Mouse (Mus musculus) lung, embryonic 14.5 days (tissue): ENCODE data around the gene Rhod. TPM values are rescaled to one million over a fixed set of nuclear protein-coding genes. Genes with fewer than 3 reads are reported as not detected.
A peak's percentile ranks its signal among the peaks of the same experiment; 100 is the strongest.

Experiments
- ATAC-seq: fragments of 200-750 bp; cut with Nextera tagmentation; 2 replicates; pipeline ENCODE4 v1.8.0; 2017; ENCODE audit warnings: mild to moderate bottlenecking, moderate TSS enrichment, moderate library complexity; ENCODE audit not compliant: insufficient read depth
- DNase-seq: peaks from one replicate; pipeline ENCODE4 v3.0.0-alpha.2; 2015
- H3K27ac ChIP-seq: fragments of 300-500 bp; sonication (generic); 2 replicates; pipeline ENCODE4 v1.5.1; 2014; ENCODE audit warnings: low read depth, mild to moderate bottlenecking, moderate library complexity
- H3K27me3 ChIP-seq: fragments of 300-500 bp; sonication (generic); 2 replicates; pipeline ENCODE4 v1.6.1; 2014; ENCODE audit warnings: low read length, control low read depth; ENCODE audit not compliant: insufficient read depth
- H3K36me3 ChIP-seq: fragments of 300-500 bp; sonication (generic); 2 replicates; pipeline ENCODE4 v1.6.1; 2014; ENCODE audit warnings: control low read depth; ENCODE audit not compliant: insufficient read depth
- H3K4me1 ChIP-seq: fragments of 300-500 bp; sonication (generic); 2 replicates; pipeline ENCODE4 v1.6.1; 2014; ENCODE audit warnings: antibody characterized with exemption, control low read depth; ENCODE audit not compliant: insufficient read depth
- H3K4me2 ChIP-seq: fragments of 300-500 bp; sonication (generic); 2 replicates; pipeline ENCODE4 v1.6.1; 2014; ENCODE audit warnings: mild to moderate bottlenecking
- H3K4me3 ChIP-seq: fragments of 300-500 bp; sonication (generic); 2 replicates; pipeline ENCODE4 v1.5.1; 2014; ENCODE audit warnings: low read depth, low read length
- H3K9ac ChIP-seq: fragments of 300-500 bp; sonication (generic); 2 replicates; pipeline ENCODE4 v1.6.1; 2014
- H3K9me3 ChIP-seq: fragments of 300-500 bp; sonication (generic); 2 replicates; pipeline ENCODE4 v1.6.1; 2016; ENCODE audit warnings: low read depth, low read length, control low read depth
- CTCF ChIP-seq: IDR thresholded peaks from 2 replicates; pipeline ENCODE4 v1.5.1; 2016; ENCODE audit warnings: antibody characterized with exemption, low read depth
- WGBS: fragments of 180-500 bp; shearing (Covaris S2); extraction: QIAGEN DNeasy Blood & Tissue Kit; methylation state at CpG from one replicate; pipeline ENCODE4 v1.1.7; 2014; 5-methylcytosine and 5-hydroxymethylcytosine counted together
- polyA plus RNA-seq: library from polyadenylated mRNA; unstranded; fragments of >200 nt; fragmentation: Nextera tagmentation; extraction: Ambion mirVana; gene quantifications from 2 replicates; pipeline ENCODE4 v1.2.1, GENCODE M21; 2014

Rhod gene
- polyA plus RNA-seq, 1 experiment from 2014 or later = 46.0 TPM

- peak; percentile 55 for TF ChIP-seq CTCF
- Histone ChIP-seq H3K4me2 (no peak overlapping the region), H3K27ac (no peak overlapping the region), H3K4me1 (no peaks in the 10 kb centered on the region), H3K9me3 (no peaks in the 10 kb centered on the region), H3K4me3 (no peak overlapping the region), H3K9ac (no peak overlapping the region), H3K36me3 (peaks cover 49% of the 10 kb centered on the region), H3K27me3 (no peaks in the 10 kb centered on the region)
- WGBS = 73% methylated on average over 19 of the region's 19 CpGs
- DNase-seq (peak; percentile 79), ATAC-seq (no peak)
These were observed 13.4 kb downstream of the Rhod start for GRCm38 (mm10) chr19:4425610-4426366.

DNA sequence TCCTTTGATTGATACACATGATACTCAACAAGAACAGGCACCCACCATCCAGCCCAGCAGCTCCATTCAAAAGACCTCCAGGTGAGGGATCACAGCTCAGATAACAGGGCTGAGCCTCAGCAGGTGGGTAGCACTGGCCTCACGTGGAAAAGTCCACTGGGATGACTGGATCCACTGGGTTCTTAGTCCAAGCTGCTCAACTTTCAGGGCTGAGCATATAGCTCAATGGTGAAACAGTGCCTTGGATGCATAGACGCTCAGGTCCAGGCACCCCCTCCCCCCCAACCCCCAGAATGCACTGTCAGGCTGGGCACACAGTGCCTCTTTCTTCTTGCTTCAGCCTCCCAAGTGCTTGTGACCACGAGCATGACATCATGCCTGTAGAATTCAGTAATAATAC, 16.2 kb downstream of the Rhod start:
- Histone ChIP-seq H3K4me1 (no peaks in the 10 kb centered on the region), H3K27ac (no peak overlapping the region), H3K9ac (no peak overlapping the region), H3K36me3 (peaks cover 38% of the 10 kb centered on the region), H3K4me2 (no peak overlapping the region), H3K9me3 (no peaks in the 10 kb centered on the region), H3K4me3 (no peak overlapping the region), H3K27me3 (no peaks in the 10 kb centered on the region)
- DNase-seq (no peak), ATAC-seq (no peak)
- 65% methylated on average over 3 of the region's 3 CpGs for WGBS
- no peak for TF ChIP-seq CTCF

DNA sequence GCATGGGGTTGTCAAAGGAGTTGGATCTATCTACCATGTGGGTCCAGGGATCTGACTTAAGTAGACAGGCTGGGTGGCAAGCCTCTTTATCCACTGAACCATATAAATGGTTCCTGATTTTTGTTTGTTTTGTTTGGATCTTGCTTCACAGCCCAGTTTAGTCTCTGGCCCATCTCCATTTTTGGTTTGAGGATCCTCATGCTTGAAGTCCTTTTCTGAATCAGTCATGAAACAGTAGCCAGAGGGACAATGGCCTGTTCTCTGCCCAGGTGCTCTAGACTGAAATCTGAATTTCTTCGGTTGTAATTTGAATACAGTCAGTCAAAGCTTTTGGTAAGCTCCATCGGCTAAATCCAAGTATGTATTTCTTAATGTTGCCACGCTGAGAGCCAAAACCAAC, 16.7 kb downstream of the Rhod start:
- TF ChIP-seq CTCF = no peak

DNA sequence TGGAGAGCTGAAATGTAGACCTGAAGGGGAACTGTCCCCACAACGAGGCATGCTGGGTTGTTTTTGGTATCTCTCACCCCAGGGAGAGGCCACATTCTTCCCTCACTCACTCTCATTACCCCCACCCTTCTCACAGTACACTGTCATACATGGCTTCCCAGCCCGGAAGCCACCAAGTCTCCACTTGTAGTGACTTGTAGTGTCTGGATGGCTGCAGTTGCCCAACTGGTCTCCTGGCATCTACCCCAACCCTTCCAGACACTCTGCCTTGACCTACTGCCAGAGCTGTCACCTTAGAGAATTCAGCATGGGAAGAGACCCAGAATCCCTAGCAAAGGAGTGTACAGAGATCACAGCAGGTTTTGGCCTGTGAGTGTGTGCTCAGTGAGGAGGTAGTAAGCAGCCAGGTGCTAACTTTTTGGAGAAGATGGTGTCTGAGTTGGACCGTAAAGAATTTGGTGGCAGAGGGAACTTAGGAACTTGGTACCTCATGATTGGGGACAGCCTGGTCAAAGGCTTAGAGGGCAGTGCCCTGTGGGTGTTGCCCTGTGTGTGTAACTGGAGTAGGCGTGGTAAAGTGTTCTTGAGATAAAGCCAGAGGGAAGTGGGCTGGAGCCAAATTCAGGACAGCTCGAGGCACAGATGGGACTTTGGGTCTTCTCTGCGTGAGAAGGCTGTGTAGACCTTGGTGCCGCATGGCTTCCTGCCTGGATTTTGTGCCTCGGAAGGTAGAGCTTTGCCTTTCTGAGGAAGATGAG, 18.9 kb downstream of the Rhod start:
- Histone ChIP-seq H3K36me3 (peaks cover 21% of the 10 kb centered on the region), H3K27me3 (no peaks in the 10 kb centered on the region), H3K4me2 (no peak overlapping the region), H3K9ac (no peak overlapping the region), H3K4me3 (no peak overlapping the region), H3K27ac (no peak overlapping the region), H3K9me3 (no peaks in the 10 kb centered on the region), H3K4me1 (no peaks in the 10 kb centered on the region)
- ATAC-seq (no peak), DNase-seq (no peak)
- WGBS = 80% methylated on average over 8 of the region's 8 CpGs
- TF ChIP-seq CTCF = no peak

More for the DNA sequence above, 16.7 kb downstream of the Rhod start:
- no peaks in the 10 kb centered on the region for H3K27me3 ChIP-seq
- no peak overlapping the region for H3K27ac ChIP-seq
- no peak overlapping the region for H3K4me2 ChIP-seq
- H3K36me3 ChIP-seq = peaks cover 34% of the 10 kb centered on the region
- ATAC-seq (no peak), DNase-seq (no peak)
- WGBS = 92% methylated on average over 3 of the region's 3 CpGs
- no peak overlapping the region for H3K4me3 ChIP-seq
- no peaks in the 10 kb centered on the region for H3K4me1 ChIP-seq
- no peak overlapping the region for H3K9ac ChIP-seq
- no peaks in the 10 kb centered on the region for H3K9me3 ChIP-seq

- ATAC-seq = no peak
- H3K4me2 ChIP-seq = no peak overlapping the region
- peaks cover 18% of the 10 kb centered on the region for H3K36me3 ChIP-seq
- 87% methylated on average over 5 of the region's 5 CpGs for WGBS
- no peak for TF ChIP-seq CTCF
- no peaks in the 10 kb centered on the region for H3K4me1 ChIP-seq
- no peaks in the 10 kb centered on the region for H3K9me3 ChIP-seq
- no peak overlapping the region for H3K27ac ChIP-seq
- no peak overlapping the region for H3K9ac ChIP-seq
- H3K4me3 ChIP-seq = no peak overlapping the region
- no peaks in the 10 kb centered on the region for H3K27me3 ChIP-seq
- no peak for DNase-seq
These were observed 19.5 kb downstream of the Rhod start for GRCm38 (mm10) chr19:4419711-4420110.

- no peak overlapping the region for H3K27ac ChIP-seq
- H3K27me3 ChIP-seq = no peaks in the 10 kb centered on the region
- peaks cover 3% of the 10 kb centered on the region; the same call in 1 of the 2 replicates for H3K36me3 ChIP-seq
- no peak for TF ChIP-seq CTCF
- DNase-seq (no peak), ATAC-seq (no peak)
- H3K9me3 ChIP-seq = no peaks in the 10 kb centered on the region
- no peak overlapping the region for H3K9ac ChIP-seq
- H3K4me1 ChIP-seq = no peaks in the 10 kb centered on the region
- H3K4me2 ChIP-seq = no peak overlapping the region
- no peak overlapping the region for H3K4me3 ChIP-seq
These were observed 21.5 kb downstream of the Rhod start for GRCm38 (mm10) chr19:4417713-4418112.

GRCm38 (mm10) chr19:4417183-4417582, 22.0 kb downstream of the Rhod start:
- H3K9ac ChIP-seq = no peak overlapping the region
- H3K9me3 ChIP-seq = no peaks in the 10 kb centered on the region
- no peak overlapping the region for H3K27ac ChIP-seq
- H3K4me1 ChIP-seq = no peaks in the 10 kb centered on the region
- H3K4me2 ChIP-seq = no peak overlapping the region
- 0% methylated on average over 1 of the region's 1 CpGs for WGBS
- TF ChIP-seq CTCF = peak; percentile 75
- ATAC-seq (no peak; the same call in 1 of the 2 replicates), DNase-seq (peak; percentile 83)
- no peak overlapping the region for H3K4me3 ChIP-seq
- no peaks in the 10 kb centered on the region for H3K36me3 ChIP-seq
- no peaks in the 10 kb centered on the region for H3K27me3 ChIP-seq
